Mouse (Mus musculus): Measurements from ENCODE around the gene Gmpr. TPM values are rescaled to one million over a fixed set of nuclear protein-coding genes. Genes with fewer than 3 reads are reported as not detected.

The Gmpr gene
- polyA plus RNA-seq, 1 experiment from 2014 or later = 24.9 TPM

- Histone ChIP-seq H3K4me1 (peaks cover 23% of the 10 kb centered on the region), H3K27me3 (no peaks in the 10 kb centered on the region), H3K9me3 (no peaks in the 10 kb centered on the region), H3K9ac (no peak overlapping the region), H3K27ac (no peak overlapping the region), H3K4me2 (replicated peaks) (no peak overlapping the region), H3K36me3 (no peaks in the 10 kb centered on the region), H3K4me3 (no peak overlapping the region)
- WGBS = 83% methylated on average over 11 of the region's 11 CpGs
- no peak for ATAC-seq (ENCODE audit: low FRiP score, low read depth)
Observed at GRCm38 (mm10) chr13:45527232-45527964, 20.2 kb downstream of the Gmpr start.

- H3K9me3 ChIP-seq = no peaks in the 10 kb centered on the region
- H3K4me1 ChIP-seq = peaks cover 23% of the 10 kb centered on the region
- H3K9ac ChIP-seq = no peak overlapping the region
- no peak overlapping the region for H3K4me2 ChIP-seq (replicated peaks)
- no peaks in the 10 kb centered on the region for H3K36me3 ChIP-seq
- WGBS = 80% methylated on average over 4 of the region's 4 CpGs
- no peak overlapping the region for H3K4me3 ChIP-seq
- H3K27me3 ChIP-seq = no peaks in the 10 kb centered on the region
- H3K27ac ChIP-seq = no peak overlapping the region
- ATAC-seq (ENCODE audit: low FRiP score, low read depth) = no peak
Observed at GRCm38 (mm10) chr13:45528787-45529186, 21.5 kb downstream of the Gmpr start.

GRCm38 (mm10) chr13:45530754-45531153, 23.5 kb downstream of the Gmpr start:
- Histone ChIP-seq H3K4me2 (replicated peaks) (no peak overlapping the region), H3K9me3 (no peaks in the 10 kb centered on the region), H3K27ac (peak overlapping the region; percentile 15; the same call in 1 of the 2 replicates), H3K36me3 (no peaks in the 10 kb centered on the region), H3K4me1 (peaks cover 21% of the 10 kb centered on the region), H3K27me3 (no peaks in the 10 kb centered on the region), H3K4me3 (no peak overlapping the region), H3K9ac (no peak overlapping the region)
- ATAC-seq (ENCODE audit: low FRiP score, low read depth) = no peak
- 32% methylated on average over 6 of the region's 6 CpGs for WGBS

- H3K27me3 ChIP-seq = no peaks in the 10 kb centered on the region
- 85% methylated on average over 9 of the region's 9 CpGs for WGBS
- no peak overlapping the region for H3K9ac ChIP-seq
- H3K4me1 ChIP-seq = peaks cover 13% of the 10 kb centered on the region
- H3K36me3 ChIP-seq = no peaks in the 10 kb centered on the region; the same call in 1 of the 2 replicates
- no peaks in the 10 kb centered on the region; the same call in 1 of the 2 replicates for H3K9me3 ChIP-seq
- H3K4me2 ChIP-seq (replicated peaks) = no peak overlapping the region
- H3K4me3 ChIP-seq = no peak overlapping the region
- no peak for ATAC-seq (ENCODE audit: low FRiP score, low read depth)
- H3K27ac ChIP-seq = no peak overlapping the region
Observed at GRCm38 (mm10) chr13:45535731-45536453, 28.6 kb downstream of the Gmpr start.

- 81% methylated on average over 9 of the region's 9 CpGs for WGBS
- Histone ChIP-seq H3K9ac (no peak overlapping the region), H3K9me3 (no peaks in the 10 kb centered on the region; the same call in 1 of the 2 replicates), H3K36me3 (no peaks in the 10 kb centered on the region; the same call in 1 of the 2 replicates), H3K27me3 (no peaks in the 10 kb centered on the region), H3K4me3 (no peak overlapping the region), H3K4me1 (peaks cover 10% of the 10 kb centered on the region; the same call in 1 of the 2 replicates), H3K27ac (no peak overlapping the region), H3K4me2 (replicated peaks) (no peak overlapping the region)
- no peak for ATAC-seq (ENCODE audit: low FRiP score, low read depth)
Observed at GRCm38 (mm10) chr13:45537110-45537509, 29.9 kb downstream of the Gmpr start.

- Histone ChIP-seq H3K27me3 (no peaks in the 10 kb centered on the region), H3K27ac (no peak overlapping the region), H3K36me3 (no peaks in the 10 kb centered on the region; the same call in 1 of the 2 replicates), H3K9ac (no peak overlapping the region), H3K4me3 (no peak overlapping the region), H3K9me3 (no peaks in the 10 kb centered on the region; the same call in 1 of the 2 replicates), H3K4me1 (peaks cover 10% of the 10 kb centered on the region; the same call in 1 of the 2 replicates), H3K4me2 (replicated peaks) (no peak overlapping the region)
- ATAC-seq (ENCODE audit: low FRiP score, low read depth) = no peak
- WGBS = 76% methylated on average over 9 of the region's 9 CpGs
Observed at GRCm38 (mm10) chr13:45538091-45538490, 30.8 kb downstream of the Gmpr start.

GRCm38 (mm10) chr13:45538532-45539204, 31.4 kb downstream of the Gmpr start:
- peaks cover 10% of the 10 kb centered on the region; the same call in 1 of the 2 replicates for H3K4me1 ChIP-seq
- ATAC-seq (ENCODE audit: low FRiP score, low read depth) = peak; percentile 88
- peak overlapping the region; percentile 60 for H3K9ac ChIP-seq
- H3K4me3 ChIP-seq = peak overlapping the region; percentile 41
- WGBS = 31% methylated on average over 9 of the region's 10 CpGs
- H3K27me3 ChIP-seq = no peaks in the 10 kb centered on the region
- peak overlapping the region; percentile 48; the same call in 1 of the 2 replicates for H3K27ac ChIP-seq
- H3K9me3 ChIP-seq = no peaks in the 10 kb centered on the region; the same call in 1 of the 2 replicates
- H3K36me3 ChIP-seq = no peaks in the 10 kb centered on the region; the same call in 1 of the 2 replicates
- peak overlapping the region; percentile 72 for H3K4me2 ChIP-seq (replicated peaks)

GRCm38 (mm10) chr13:45539205-45539568, 31.9 kb downstream of the Gmpr start:
- H3K4me1 ChIP-seq = peaks cover 7% of the 10 kb centered on the region; the same call in 1 of the 2 replicates
- H3K27me3 ChIP-seq = no peaks in the 10 kb centered on the region
- ATAC-seq (ENCODE audit: low FRiP score, low read depth) = peak; percentile 89
- H3K27ac ChIP-seq = peak overlapping the region; percentile 48; the same call in 1 of the 2 replicates
- WGBS = 13% methylated on average over 10 of the region's 10 CpGs
- no peaks in the 10 kb centered on the region; the same call in 1 of the 2 replicates for H3K36me3 ChIP-seq
- no peaks in the 10 kb centered on the region; the same call in 1 of the 2 replicates for H3K9me3 ChIP-seq
- peak overlapping the region; percentile 72 for H3K4me2 ChIP-seq (replicated peaks)
- peak overlapping the region; percentile 41 for H3K4me3 ChIP-seq
- peak overlapping the region; percentile 60 for H3K9ac ChIP-seq

GRCm38 (mm10) chr13:45545974-45546373, 38.7 kb downstream of the Gmpr start:
- no peak for ATAC-seq (ENCODE audit: low FRiP score, low read depth)

GRCm38 (mm10) chr13:45546946-45547345, 39.7 kb downstream of the Gmpr start:
- WGBS = 84% methylated on average over 4 of the region's 4 CpGs
- Histone ChIP-seq H3K4me3 (no peak overlapping the region), H3K36me3 (no peaks in the 10 kb centered on the region), H3K4me2 (replicated peaks) (no peak overlapping the region), H3K4me1 (no peaks in the 10 kb centered on the region; the same call in 1 of the 2 replicates), H3K27ac (no peak overlapping the region), H3K9ac (no peak overlapping the region), H3K9me3 (no peaks in the 10 kb centered on the region), H3K27me3 (no peaks in the 10 kb centered on the region)
- ATAC-seq (ENCODE audit: low FRiP score, low read depth) = no peak

More at GRCm38 (mm10) chr13:45545974-45546373, 38.7 kb downstream of the Gmpr start:
- Histone ChIP-seq H3K27me3 (no peaks in the 10 kb centered on the region), H3K4me1 (no peaks in the 10 kb centered on the region; the same call in 1 of the 2 replicates), H3K27ac (no peak overlapping the region), H3K4me3 (no peak overlapping the region), H3K4me2 (replicated peaks) (no peak overlapping the region), H3K36me3 (no peaks in the 10 kb centered on the region; the same call in 1 of the 2 replicates), H3K9ac (no peak overlapping the region), H3K9me3 (no peaks in the 10 kb centered on the region; the same call in 1 of the 2 replicates)
- WGBS = 90% methylated on average over 13 of the region's 13 CpGs

GRCm38 (mm10) chr13:45547549-45547948, 40.3 kb downstream of the Gmpr start:
- Histone ChIP-seq H3K4me3 (no peak overlapping the region), H3K4me1 (no peaks in the 10 kb centered on the region; the same call in 1 of the 2 replicates), H3K27ac (no peak overlapping the region), H3K9ac (no peak overlapping the region), H3K27me3 (no peaks in the 10 kb centered on the region), H3K36me3 (no peaks in the 10 kb centered on the region), H3K9me3 (no peaks in the 10 kb centered on the region), H3K4me2 (replicated peaks) (no peak overlapping the region)
- WGBS = 83% methylated on average over 5 of the region's 5 CpGs
- no peak for ATAC-seq (ENCODE audit: low FRiP score, low read depth)

All from limb, embryonic 13.5 days (tissue).